Mouse (Mus musculus): ENCODE measurements at regions not wholly inside any gene's neighbourhood (a gene's known extent, or its start where the extent isn't known, plus 50 kb on each side); places are given as distances from the start of the nearest gene placed in this dataset.

GRCm38 (mm10) chr13:72419532-72419931 is 209.1 kb upstream of the Irx2 start:
- no peak for DNase-seq (ENCODE audit: low read depth)
- TF ChIP-seq POLR2A (IDR thresholded peaks at IDR 0.05; ENCODE audit: borderline replicate concordance, extremely low read depth, insufficient read depth, insufficient read length, poor library complexity, severe bottlenecking) (no peak), CTCF (IDR thresholded peaks at IDR 0.05; ENCODE audit: borderline replicate concordance, extremely low read depth, insufficient read depth, insufficient read length) (no peak)

GRCm38 (mm10) chr13:72425917-72426316 is 202.7 kb upstream of the Irx2 start:
- no peak for TF ChIP-seq CTCF (IDR thresholded peaks at IDR 0.05; ENCODE audit: borderline replicate concordance, extremely low read depth, insufficient read depth, insufficient read length)
- TF ChIP-seq POLR2A (IDR thresholded peaks at IDR 0.05; ENCODE audit: borderline replicate concordance, extremely low read depth, insufficient read depth, insufficient read length, poor library complexity, severe bottlenecking), result no peak

GRCm38 (mm10) chr13:72445336-72445735 is 183.3 kb upstream of the Irx2 start:
- DNase-seq (ENCODE audit: low read depth), result no peak
- TF ChIP-seq POLR2A (IDR thresholded peaks at IDR 0.05; ENCODE audit: borderline replicate concordance, extremely low read depth, insufficient read depth, insufficient read length, poor library complexity, severe bottlenecking) (no peak), CTCF (IDR thresholded peaks at IDR 0.05; ENCODE audit: borderline replicate concordance, extremely low read depth, insufficient read depth, insufficient read length) (no peak)

More at GRCm38 (mm10) chr13:72425917-72426316, 202.7 kb upstream of the Irx2 start:
- no peak for DNase-seq (ENCODE audit: low read depth)

- TF ChIP-seq POLR2A (IDR thresholded peaks at IDR 0.05; ENCODE audit: borderline replicate concordance, extremely low read depth, insufficient read depth, insufficient read length, poor library complexity, severe bottlenecking) (no peak), CTCF (IDR thresholded peaks at IDR 0.05; ENCODE audit: borderline replicate concordance, extremely low read depth, insufficient read depth, insufficient read length) (no peak)
- no peak for DNase-seq (ENCODE audit: low read depth)
Measured at GRCm38 (mm10) chr13:72448458-72449058, 180.1 kb upstream of the Irx2 start.

- TF ChIP-seq POLR2A (IDR thresholded peaks at IDR 0.05; ENCODE audit: borderline replicate concordance, extremely low read depth, insufficient read depth, insufficient read length, poor library complexity, severe bottlenecking) (no peak), CTCF (IDR thresholded peaks at IDR 0.05; ENCODE audit: borderline replicate concordance, extremely low read depth, insufficient read depth, insufficient read length) (no peak)
- DNase-seq (ENCODE audit: low read depth), result no peak
Measured at GRCm38 (mm10) chr13:72495353-72495752, 133.3 kb upstream of the Irx2 start.

- TF ChIP-seq CTCF (IDR thresholded peaks at IDR 0.05; ENCODE audit: borderline replicate concordance, extremely low read depth, insufficient read depth, insufficient read length), result no peak
- no peak for TF ChIP-seq POLR2A (IDR thresholded peaks at IDR 0.05; ENCODE audit: borderline replicate concordance, extremely low read depth, insufficient read depth, insufficient read length, poor library complexity, severe bottlenecking)
- peak; percentile 53 for DNase-seq (ENCODE audit: low read depth)
Measured at GRCm38 (mm10) chr13:72497036-72497435, 131.6 kb upstream of the Irx2 start.

- peak; percentile 87 for DNase-seq (ENCODE audit: low read depth)
- TF ChIP-seq POLR2A (IDR thresholded peaks at IDR 0.05; ENCODE audit: borderline replicate concordance, extremely low read depth, insufficient read depth, insufficient read length, poor library complexity, severe bottlenecking), result no peak
- no peak for TF ChIP-seq CTCF (IDR thresholded peaks at IDR 0.05; ENCODE audit: borderline replicate concordance, extremely low read depth, insufficient read depth, insufficient read length)
Measured at GRCm38 (mm10) chr13:72497521-72497920, 131.1 kb upstream of the Irx2 start.

GRCm38 (mm10) chr13:72505954-72506353 is 122.7 kb upstream of the Irx2 start:
- no peak for DNase-seq (ENCODE audit: low read depth)
- no peak for TF ChIP-seq POLR2A (IDR thresholded peaks at IDR 0.05; ENCODE audit: borderline replicate concordance, extremely low read depth, insufficient read depth, insufficient read length, poor library complexity, severe bottlenecking)
- no peak for TF ChIP-seq CTCF (IDR thresholded peaks at IDR 0.05; ENCODE audit: borderline replicate concordance, extremely low read depth, insufficient read depth, insufficient read length)

GRCm38 (mm10) chr13:72538633-72539032 is 90.0 kb upstream of the Irx2 start:
- no peak for DNase-seq (ENCODE audit: low read depth)
- TF ChIP-seq CTCF (IDR thresholded peaks at IDR 0.05; ENCODE audit: borderline replicate concordance, extremely low read depth, insufficient read depth, insufficient read length) (no peak), POLR2A (IDR thresholded peaks at IDR 0.05; ENCODE audit: borderline replicate concordance, extremely low read depth, insufficient read depth, insufficient read length, poor library complexity, severe bottlenecking) (no peak)

- TF ChIP-seq CTCF (IDR thresholded peaks at IDR 0.05; ENCODE audit: borderline replicate concordance, extremely low read depth, insufficient read depth, insufficient read length), result no peak
- no peak for TF ChIP-seq POLR2A (IDR thresholded peaks at IDR 0.05; ENCODE audit: borderline replicate concordance, extremely low read depth, insufficient read depth, insufficient read length, poor library complexity, severe bottlenecking)
- DNase-seq (ENCODE audit: low read depth), result no peak
Measured at GRCm38 (mm10) chr13:72541706-72542105, 86.9 kb upstream of the Irx2 start.

- TF ChIP-seq CTCF (IDR thresholded peaks at IDR 0.05; ENCODE audit: borderline replicate concordance, extremely low read depth, insufficient read depth, insufficient read length) (no peak), POLR2A (IDR thresholded peaks at IDR 0.05; ENCODE audit: borderline replicate concordance, extremely low read depth, insufficient read depth, insufficient read length, poor library complexity, severe bottlenecking) (no peak)
- DNase-seq (ENCODE audit: low read depth), result no peak
Measured at GRCm38 (mm10) chr13:72557951-72558350, 70.7 kb upstream of the Irx2 start.

- no peak for TF ChIP-seq CTCF (IDR thresholded peaks at IDR 0.05; ENCODE audit: borderline replicate concordance, extremely low read depth, insufficient read depth, insufficient read length)
- no peak for TF ChIP-seq POLR2A (IDR thresholded peaks at IDR 0.05; ENCODE audit: borderline replicate concordance, extremely low read depth, insufficient read depth, insufficient read length, poor library complexity, severe bottlenecking)
- DNase-seq (ENCODE audit: low read depth), result peak; percentile 37
Measured at GRCm38 (mm10) chr13:72571871-72572270, 56.7 kb upstream of the Irx2 start.

All from brain, embryonic 14.5 days (tissue).